In genomic region chr9:54502873-54503272, GRCm38 (mm10) we compare ENCODE assay signal across 8 mouse cellular contexts. TPM values are rescaled to one million over a fixed set of nuclear protein-coding genes. Genes with fewer than 3 reads are reported as not detected.
A peak's percentile ranks its signal among the peaks of the same experiment; 100 is the strongest.
DNase-seq lines count a peak whose midpoint lies in the region; ATAC-seq lines count a peak whose summit lies in the region.

No protein-coding gene starts in this region.

- no peaks in the 10 kb centered on the region for H3K9me3 ChIP-seq in intestine, embryonic 14.5 days (ENCODE audit: control insufficient read depth, low read length)
- no peaks in the 10 kb centered on the region for H3K9me3 ChIP-seq in liver, embryonic 15.5 days (replicated peaks)

- no peaks in the 10 kb centered on the region for H3K36me3 ChIP-seq in intestine, embryonic 14.5 days (ENCODE audit: control insufficient read depth, insufficient read depth, low read length)
- no peaks in the 10 kb centered on the region for H3K36me3 ChIP-seq in liver, embryonic 15.5 days (replicated peaks)

- peak overlapping the region; percentile 93 for H3K4me2 ChIP-seq in intestine, embryonic 14.5 days (ENCODE audit: low read length)
- peak overlapping the region; percentile 79 for H3K4me2 ChIP-seq in liver, embryonic 15.5 days

- no peaks in the 10 kb centered on the region; the same call in 1 of the 2 replicates for H3K4me1 ChIP-seq in intestine, embryonic 14.5 days (replicated peaks; ENCODE audit: control insufficient read depth, insufficient read depth, low read length)
- H3K4me1 ChIP-seq in liver, embryonic 15.5 days (replicated peaks), result peaks cover 4% of the 10 kb centered on the region; the same call in 1 of the 2 replicates

- H3K4me3 ChIP-seq in intestine, embryonic 14.5 days (ENCODE audit: low read depth, low read length), result no peak overlapping the region
- 0 out of 2 replicates have a peak overlapping the region, but pooled peaks have one; percentile 4 for H3K4me3 ChIP-seq in liver, embryonic 15.5 days (replicated peaks)

- no peak for ATAC-seq in intestine, embryonic 14.5 days (replicated peaks; ENCODE audit: low FRiP score, low TSS enrichment, low read depth)
- ATAC-seq in liver, embryonic 15.5 days (ENCODE audit: insufficient read depth), result no peak
- ATAC-seq in CD4-positive, CD25-positive, alpha-beta regulatory T cell, adult 4 months, result no peak

- no peak overlapping the region for H3K27ac ChIP-seq in intestine, embryonic 14.5 days (ENCODE audit: low read depth)
- H3K27ac ChIP-seq in liver, embryonic 15.5 days (replicated peaks), result no peak overlapping the region

- H3K27me3 ChIP-seq in intestine, embryonic 14.5 days (replicated peaks; ENCODE audit: control insufficient read depth, insufficient read depth, low read length), result 0 out of 2 replicates have a peak, but pooled peaks cover 8% of the 10 kb centered on the region
- peaks cover 67% of the 10 kb centered on the region for H3K27me3 ChIP-seq in liver, embryonic 15.5 days

- WGBS in intestine, embryonic 14.5 days, result 10% methylated on average over 12 of the region's 12 CpGs
- WGBS in liver, embryonic 15.5 days (ENCODE audit: insufficient replicate concordance), result 17% methylated on average over 12 of the region's 12 CpGs

- no peak overlapping the region for H3K9ac ChIP-seq in intestine, embryonic 14.5 days (ENCODE audit: low read length)
- no peak overlapping the region for H3K9ac ChIP-seq in liver, embryonic 15.5 days

- peak; percentile 24 for DNase-seq in cerebellum, adult 11 months
- no peak for DNase-seq in cerebellum, postnatal 4 days (ENCODE audit: low spot score in 2 of 2)
- DNase-seq in cerebellum, postnatal 10 days, result peak; percentile 32 to 34
- DNase-seq in intestine, embryonic 14.5 days (ENCODE audit: low spot score), result peak; percentile 52
- DNase-seq in right cerebral cortex, postnatal 36 days (ENCODE audit: low spot score in 2 of 2), result no peak
- DNase-seq in thymus, postnatal 14 days, result no peak

RNA-seq across cellular contexts. Expression of gene Dmxl2, which starts 1.4 kb away (rescaled TPM):
- polyA plus RNA-seq in intestine, embryonic 14.5 days (2014; fragmentation: Nextera tagmentation; extraction: Ambion mirVana), result 5.2 and 6.1 TPM in 2 replicates
- polyA plus RNA-seq in liver, embryonic 15.5 days (2015; fragmentation: Nextera tagmentation; extraction: Ambion mirVana), result 1.2 and 1.4 TPM in 2 replicates
- polyA plus RNA-seq in CD4-positive, CD25-positive, alpha-beta regulatory T cell, adult 4 months (2017; shearing (Covaris generic)), result under 1 TPM in 1 of 2 experiments, not detected in 1; 0.62 TPM

RNA-seq across cellular contexts. Expression of gene Sh2d7, which starts 35.9 kb away (rescaled TPM):
- not detected in 2 replicates for polyA plus RNA-seq in intestine, embryonic 14.5 days (2014; fragmentation: Nextera tagmentation; extraction: Ambion mirVana)
- not detected in 2 replicates for polyA plus RNA-seq in liver, embryonic 15.5 days (2015; fragmentation: Nextera tagmentation; extraction: Ambion mirVana)
- polyA plus RNA-seq in CD4-positive, CD25-positive, alpha-beta regulatory T cell, adult 4 months (2017; shearing (Covaris generic)), result not detected

RNA-seq across cellular contexts. Expression of gene Cib2, which starts 57.1 kb away (rescaled TPM):
- 15.3 and 19.3 TPM in 2 replicates for polyA plus RNA-seq in intestine, embryonic 14.5 days (2014; fragmentation: Nextera tagmentation; extraction: Ambion mirVana)
- 1.5 and 1.6 TPM in 2 replicates for polyA plus RNA-seq in liver, embryonic 15.5 days (2015; fragmentation: Nextera tagmentation; extraction: Ambion mirVana)
- 1 to 10 TPM in 1 of 2 experiments, not detected in 1; 1.6 TPM for polyA plus RNA-seq in CD4-positive, CD25-positive, alpha-beta regulatory T cell, adult 4 months (2017; shearing (Covaris generic))

Comparison
In these comparisons a context has a peak if more than half of its experiments do, and no peak if none do; other contexts are left out.
1. DNase-seq: peak in cerebellum, adult 11 months (single experiment), cerebellum, postnatal 10 days (2 of 2) and intestine, embryonic 14.5 days (single experiment); none in cerebellum, postnatal 4 days (0 of 2), right cerebral cortex, postnatal 36 days (0 of 2) and thymus, postnatal 14 days (single experiment).